In genomic region chr4:124178401-124179018, GRCm38 (mm10) we compare ENCODE assay signal across 9 mouse cellular contexts.
DNase-seq lines count a peak whose midpoint lies in the region; ATAC-seq and TF ChIP-seq lines count a peak whose summit lies in the region.
"Had no signal": no experiment of that assay in that cellular context is flagged by ENCODE, and none has a peak within 500 bp of the region (broad histone marks: within the 10 kb centered on the region; RNA-seq: fewer than 3 reads in every experiment).

No protein-coding gene starts in this region.

- peak overlapping the region; percentile 35 for H3K4me3 ChIP-seq in lung, embryonic 14.5 days (ENCODE audit: low read depth, low read length)
- peak overlapping the region; percentile 36 for H3K4me3 ChIP-seq in embryonic facial prominence, embryonic 15.5 days (replicated peaks)
- peak overlapping the region; percentile 39 for H3K4me3 ChIP-seq in limb, embryonic 11.5 days (ENCODE audit: low read depth, low read length)
- peak overlapping the region; percentile 33 for H3K4me3 ChIP-seq in neural tube, embryonic 14.5 days (ENCODE audit: low read depth, low read length)

- peak; percentile 78 for DNase-seq in lung, embryonic 14.5 days
- no peak for DNase-seq in lung, adult 18-20 months
- DNase-seq in limb, embryonic 11.5 days (ENCODE audit: low spot score): peak; percentile 61
- no peak for DNase-seq in layer of hippocampus, postnatal 25 days (ENCODE audit: extremely low spot score in 1 of 2, low spot score in 1 of 2)
- no peak for DNase-seq in thymus, adult 18-20 months
- DNase-seq in cerebellum, adult 11-12 months: no peak
- DNase-seq: adrenal gland, adult 2 months had no signal

- peak overlapping the region; percentile 63 for H3K27ac ChIP-seq in lung, embryonic 14.5 days (ENCODE audit: low read depth)
- no peak overlapping the region for H3K27ac ChIP-seq in embryonic facial prominence, embryonic 15.5 days (replicated peaks)
- H3K27ac ChIP-seq in limb, embryonic 11.5 days (replicated peaks; ENCODE audit: low read depth, low read length): no peak overlapping the region
- H3K27ac ChIP-seq in neural tube, embryonic 14.5 days (ENCODE audit: low read depth, low read length): no peak overlapping the region

- peaks cover 30% of the 10 kb centered on the region for H3K27me3 ChIP-seq in lung, embryonic 14.5 days (ENCODE audit: insufficient read depth, low read length)
- H3K27me3 ChIP-seq in embryonic facial prominence, embryonic 15.5 days: peaks cover 32% of the 10 kb centered on the region
- peaks cover 22% of the 10 kb centered on the region for H3K27me3 ChIP-seq in limb, embryonic 11.5 days (ENCODE audit: control insufficient read depth, insufficient read depth, low read length)
- peaks cover 19% of the 10 kb centered on the region for H3K27me3 ChIP-seq in neural tube, embryonic 14.5 days (ENCODE audit: control insufficient read depth, insufficient read depth, low read length)

- ATAC-seq in lung, embryonic 14.5 days (ENCODE audit: insufficient read depth): peak; percentile 79
- ATAC-seq in embryonic facial prominence, embryonic 15.5 days (ENCODE audit: insufficient number of reproducible peaks, low FRiP score, low TSS enrichment, low read depth): no peak
- ATAC-seq in limb, embryonic 11.5 days (ENCODE audit: insufficient number of reproducible peaks, low FRiP score, low TSS enrichment, low read depth): no peak
- ATAC-seq in neural tube, embryonic 14.5 days (ENCODE audit: low read depth): no peak

- TF ChIP-seq CTCF in lung, embryonic 14.5 days (IDR thresholded peaks at IDR 0.05; ENCODE audit: low read depth): no peak

- WGBS in lung, embryonic 14.5 days: under 1% methylated on average over 50 of the region's 50 CpGs
- 1% methylated on average over 50 of the region's 50 CpGs for WGBS in embryonic facial prominence, embryonic 15.5 days
- WGBS in limb, embryonic 11.5 days: under 1% methylated on average over 50 of the region's 50 CpGs
- 2% methylated on average over 50 of the region's 50 CpGs for WGBS in neural tube, embryonic 14.5 days

- H3K9me3 ChIP-seq in lung, embryonic 14.5 days (ENCODE audit: low read depth, low read length): no peaks in the 10 kb centered on the region
- H3K9me3 ChIP-seq in embryonic facial prominence, embryonic 15.5 days (replicated peaks): no peaks in the 10 kb centered on the region
- no peaks in the 10 kb centered on the region for H3K9me3 ChIP-seq in limb, embryonic 11.5 days (ENCODE audit: control insufficient read depth, low read length)
- no peaks in the 10 kb centered on the region for H3K9me3 ChIP-seq in neural tube, embryonic 14.5 days (ENCODE audit: control insufficient read depth, low read length)

- no peaks in the 10 kb centered on the region for H3K36me3 ChIP-seq in lung, embryonic 14.5 days (ENCODE audit: insufficient read depth)
- H3K36me3 ChIP-seq in embryonic facial prominence, embryonic 15.5 days: no peaks in the 10 kb centered on the region
- no peaks in the 10 kb centered on the region for H3K36me3 ChIP-seq in limb, embryonic 11.5 days (ENCODE audit: control insufficient read depth, insufficient read depth, low read length)
- H3K36me3 ChIP-seq in neural tube, embryonic 14.5 days (ENCODE audit: control insufficient read depth, insufficient read depth, low read length): no peaks in the 10 kb centered on the region

- H3K4me2 ChIP-seq in lung, embryonic 14.5 days: peak overlapping the region; percentile 73
- H3K4me2 ChIP-seq in embryonic facial prominence, embryonic 15.5 days (replicated peaks): peak overlapping the region; percentile 62
- H3K4me2 ChIP-seq in limb, embryonic 11.5 days (ENCODE audit: low read depth, severe bottlenecking): peak overlapping the region; percentile 80
- H3K4me2 ChIP-seq in neural tube, embryonic 14.5 days (ENCODE audit: low read depth, low read length): peak overlapping the region; percentile 68

- 0 out of 2 replicates have a peak, but pooled peaks cover 6% of the 10 kb centered on the region for H3K4me1 ChIP-seq in lung, embryonic 14.5 days (ENCODE audit: insufficient read depth)
- peaks cover 8% of the 10 kb centered on the region for H3K4me1 ChIP-seq in embryonic facial prominence, embryonic 15.5 days
- 0 out of 2 replicates have a peak, but pooled peaks cover 3% of the 10 kb centered on the region for H3K4me1 ChIP-seq in limb, embryonic 11.5 days (ENCODE audit: control insufficient read depth, insufficient read depth, low read length)
- H3K4me1 ChIP-seq in neural tube, embryonic 14.5 days (ENCODE audit: control insufficient read depth, insufficient read depth, low read length): peaks cover 4% of the 10 kb centered on the region; the same call in 1 of the 2 replicates

- no peak overlapping the region; the same call in none of the 2 replicates for H3K9ac ChIP-seq in lung, embryonic 14.5 days
- no peak overlapping the region; the same call in 1 of the 2 replicates for H3K9ac ChIP-seq in embryonic facial prominence, embryonic 15.5 days
- H3K9ac ChIP-seq in limb, embryonic 11.5 days (ENCODE audit: low read length): peak overlapping the region; percentile 50
- 0 out of 2 replicates have a peak overlapping the region, but pooled peaks have one; percentile 41 for H3K9ac ChIP-seq in neural tube, embryonic 14.5 days (replicated peaks; ENCODE audit: low read depth, low read length)

Comparison
In these comparisons a context has a peak if more than half of its experiments do, and no peak if none do; other contexts are left out.
1. DNase-seq: peak in lung, embryonic 14.5 days (single experiment) and limb, embryonic 11.5 days (single experiment); none in lung, adult 18-20 months (0 of 2), layer of hippocampus, postnatal 25 days (0 of 2), thymus, adult 18-20 months (0 of 2) and cerebellum, adult 11-12 months (single experiment).
2. H3K9ac ChIP-seq: peak in limb, embryonic 11.5 days (single experiment) and neural tube, embryonic 14.5 days (single experiment); none in lung, embryonic 14.5 days (single experiment) and embryonic facial prominence, embryonic 15.5 days (single experiment).
3. Peak in every context shown above with its lines, with median percentiles within 50 percentile points of each other: H3K4me2 ChIP-seq and H3K4me3 ChIP-seq.